Mouse (Mus musculus): Measurements from ENCODE around the gene Kif3b. TPM values are rescaled to one million over a fixed set of nuclear protein-coding genes. Genes with fewer than 3 reads are reported as not detected.

Kif3b gene
- polyA plus RNA-seq, 1 experiment = 3.7 TPM

GRCm38 (mm10) chr2:153336117-153336516 is 44.9 kb downstream of the Kif3b start:
- TF ChIP-seq GATA1 (IDR thresholded peaks at IDR 0.05; ENCODE audit: low read length) = no peak

GRCm38 (mm10) chr2:153338361-153339350 is 47.4 kb downstream of the Kif3b start:
- TF ChIP-seq GATA1 (IDR thresholded peaks at IDR 0.05; ENCODE audit: low read length) = no peak

GRCm38 (mm10) chr2:153342166-153342565 is 51.0 kb downstream of the Kif3b start:
- TF ChIP-seq GATA1 (IDR thresholded peaks at IDR 0.05; ENCODE audit: low read length) = no peak

- TF ChIP-seq GATA1 (IDR thresholded peaks at IDR 0.05; ENCODE audit: low read length) = no peak
Observed at GRCm38 (mm10) chr2:153342602-153343001, 51.4 kb downstream of the Kif3b start.

GRCm38 (mm10) chr2:153343191-153343590 is 52.0 kb downstream of the Kif3b start:
- no peak for TF ChIP-seq GATA1 (IDR thresholded peaks at IDR 0.05; ENCODE audit: low read length)

GRCm38 (mm10) chr2:153345071-153345453 is 53.8 kb downstream of the Kif3b start:
- no peak for TF ChIP-seq GATA1 (IDR thresholded peaks at IDR 0.05; ENCODE audit: low read length)

- no peak for TF ChIP-seq GATA1 (IDR thresholded peaks at IDR 0.05; ENCODE audit: low read length)
Observed at GRCm38 (mm10) chr2:153345454-153346220, 54.4 kb downstream of the Kif3b start, which contains the start of gene Asxl1. Gene Asxl1 (plus strand): TSS chr2:153345829.

- TF ChIP-seq GATA1 (IDR thresholded peaks at IDR 0.05; ENCODE audit: low read length) = no peak
Observed at GRCm38 (mm10) chr2:153346221-153347182, 55.3 kb downstream of the Kif3b start.

GRCm38 (mm10) chr2:153347183-153347781 is 56.1 kb downstream of the Kif3b start:
- no peak for TF ChIP-seq GATA1 (IDR thresholded peaks at IDR 0.05; ENCODE audit: low read length)

GRCm38 (mm10) chr2:153348100-153348831 is 57.1 kb downstream of the Kif3b start:
- no peak for TF ChIP-seq GATA1 (IDR thresholded peaks at IDR 0.05; ENCODE audit: low read length)

- TF ChIP-seq GATA1 (IDR thresholded peaks at IDR 0.05; ENCODE audit: low read length) = no peak
Observed at GRCm38 (mm10) chr2:153350552-153351181, 59.5 kb downstream of the Kif3b start.

GRCm38 (mm10) chr2:153354648-153355047 is 63.4 kb downstream of the Kif3b start:
- no peak for TF ChIP-seq GATA1 (IDR thresholded peaks at IDR 0.05; ENCODE audit: low read length)

GRCm38 (mm10) chr2:153356784-153357183 is 65.6 kb downstream of the Kif3b start:
- no peak for TF ChIP-seq GATA1 (IDR thresholded peaks at IDR 0.05; ENCODE audit: low read length)
